Mouse (Mus musculus) cerebellum, postnatal 14 days (tissue): ENCODE measurements around the gene Frmd4a.
A peak's percentile ranks its signal among the peaks of the same experiment; 100 is the strongest.

Experiments used
- DNase-seq, 2 experiments: peaks; one replicate each; pipeline ENCODE4 v3.0.0; 2021; ENCODE audit warnings: mixed read lengths in 2 of 2

The Frmd4a gene

DNA sequence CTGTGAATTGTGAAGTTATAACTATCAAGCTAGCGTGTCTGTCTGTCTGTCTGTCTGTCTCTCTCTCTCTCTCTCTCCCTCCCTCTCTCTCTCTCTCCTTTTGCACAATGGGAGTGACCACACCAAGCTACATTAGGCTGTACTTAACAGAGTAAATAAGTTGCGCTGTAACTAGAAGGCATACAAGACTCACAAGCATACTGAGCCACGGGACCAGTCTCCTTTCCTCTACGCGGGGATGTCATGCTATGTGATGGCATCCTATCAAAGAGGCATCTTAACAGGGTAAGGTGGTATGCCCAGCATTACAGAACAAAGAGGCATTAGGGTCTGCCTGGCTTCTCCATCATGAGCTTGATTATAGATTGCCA lies 514.7 kb downstream of the Frmd4a start:
- DNase-seq, result no peak

- no peak for DNase-seq
Measured at GRCm38 (mm10) chr2:4532945-4533344, 515.4 kb downstream of the Frmd4a start.

DNA sequence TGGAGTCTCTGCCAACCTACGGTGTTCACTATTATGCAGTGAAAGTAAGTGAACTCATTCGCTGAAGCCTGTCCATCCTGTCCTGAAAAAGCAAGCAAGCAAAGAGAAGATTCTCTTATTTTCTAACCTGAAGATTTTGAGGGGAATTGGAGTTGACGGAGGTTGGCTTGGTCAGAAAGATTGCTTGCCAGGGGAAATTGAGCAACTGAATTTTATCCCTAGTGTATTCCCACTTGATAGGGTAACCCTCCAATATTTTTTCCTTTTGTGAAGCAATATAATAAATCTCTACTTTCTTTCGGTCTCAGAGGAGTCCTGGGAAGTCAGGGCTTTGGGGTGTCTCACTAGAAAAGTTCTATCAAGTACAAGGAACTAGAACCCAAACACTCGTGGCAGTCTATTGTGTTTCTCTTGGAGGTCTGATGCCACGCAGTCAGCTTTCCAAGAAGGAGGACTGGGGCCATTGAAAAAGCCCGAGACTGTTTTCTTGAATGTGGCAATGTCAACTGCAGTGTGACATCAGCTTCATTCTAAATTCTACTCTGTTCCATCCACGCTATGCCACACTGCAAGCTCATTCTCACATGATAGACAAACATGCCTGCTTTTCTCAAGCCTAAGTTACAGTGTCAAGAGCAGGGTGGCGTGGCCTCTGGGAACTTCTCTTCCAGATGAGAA lies 517.8 kb downstream of the Frmd4a start:
- no peak for DNase-seq

GRCm38 (mm10) chr2:4541330-4541729 lies 523.8 kb downstream of the Frmd4a start:
- DNase-seq, result no peak

DNA sequence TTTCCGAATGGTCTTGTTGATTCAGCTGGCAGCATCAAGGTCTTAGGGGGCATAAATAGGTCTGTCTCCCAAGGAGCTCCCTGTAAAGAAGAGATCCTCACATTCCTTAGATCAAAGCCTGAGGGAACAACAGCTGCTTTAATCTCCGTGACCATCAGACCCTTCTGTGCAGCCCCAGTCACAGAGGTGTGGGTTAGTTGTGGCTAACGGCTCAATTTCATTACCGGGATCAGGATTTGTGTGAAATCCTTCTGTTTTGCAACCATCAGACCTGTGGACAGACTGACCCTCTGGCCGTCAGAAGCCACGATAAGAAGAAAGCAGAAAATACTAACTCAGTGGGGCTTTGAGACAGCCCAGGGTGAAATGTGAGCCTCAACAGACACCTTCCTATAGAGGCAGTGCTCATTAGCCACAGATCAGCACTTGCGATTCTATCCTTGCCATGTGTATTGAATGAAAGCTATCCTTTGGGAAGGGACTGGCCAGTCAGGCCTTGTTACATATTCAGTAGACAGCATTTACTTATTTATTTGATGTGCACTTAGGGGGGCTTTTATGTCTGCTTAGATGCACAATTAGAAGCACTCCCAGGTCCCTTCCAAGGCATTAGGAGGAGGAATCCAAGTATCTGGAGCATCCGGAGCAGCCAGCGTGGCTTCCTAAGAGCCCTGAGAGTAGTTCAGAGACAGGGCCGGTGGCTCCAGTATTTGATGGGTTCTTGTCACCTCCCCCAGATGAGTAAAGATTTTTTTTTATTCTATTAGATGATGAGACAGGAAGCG lies 524.5 kb downstream of the Frmd4a start:
- DNase-seq, result no peak

DNA sequence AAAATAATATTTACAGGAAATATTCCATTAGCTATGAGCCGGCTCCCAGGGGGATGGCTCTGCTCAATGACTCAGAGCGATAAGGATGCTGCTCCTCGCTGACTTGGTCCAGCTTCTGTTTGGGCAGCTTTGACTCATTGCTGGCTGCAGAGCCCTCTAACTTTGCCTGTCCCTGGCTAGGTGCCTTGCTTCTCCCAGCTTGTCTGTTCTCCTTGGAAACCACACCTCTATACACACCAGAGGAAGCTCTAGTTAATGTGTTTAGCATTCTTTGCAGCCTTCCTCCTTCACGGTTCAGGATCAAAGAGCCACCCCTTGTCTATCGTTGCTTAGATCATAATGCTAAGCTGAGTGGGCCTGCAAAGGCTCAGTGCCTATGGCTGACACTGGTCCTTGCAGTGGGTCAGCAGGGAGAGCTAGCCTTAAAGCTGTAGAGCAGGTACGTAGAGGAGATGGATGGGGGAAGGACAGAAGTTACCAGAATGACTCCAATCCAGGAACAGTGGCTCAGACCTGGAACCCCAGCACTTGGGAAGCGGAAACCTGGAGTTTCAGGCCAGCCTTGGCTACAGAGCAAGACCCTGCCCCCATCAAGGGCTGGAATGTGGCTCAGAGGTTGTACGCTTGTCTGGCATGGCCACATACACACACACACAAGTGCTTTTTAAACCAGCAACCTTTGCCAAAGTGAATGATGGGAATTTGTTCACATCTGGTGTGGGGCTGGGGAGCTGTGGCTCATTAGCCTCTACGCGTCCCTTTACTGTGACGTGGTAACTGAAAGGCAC lies 525.3 kb downstream of the Frmd4a start:
- DNase-seq, result peak in 1 of 2 experiments; percentile 25

DNA sequence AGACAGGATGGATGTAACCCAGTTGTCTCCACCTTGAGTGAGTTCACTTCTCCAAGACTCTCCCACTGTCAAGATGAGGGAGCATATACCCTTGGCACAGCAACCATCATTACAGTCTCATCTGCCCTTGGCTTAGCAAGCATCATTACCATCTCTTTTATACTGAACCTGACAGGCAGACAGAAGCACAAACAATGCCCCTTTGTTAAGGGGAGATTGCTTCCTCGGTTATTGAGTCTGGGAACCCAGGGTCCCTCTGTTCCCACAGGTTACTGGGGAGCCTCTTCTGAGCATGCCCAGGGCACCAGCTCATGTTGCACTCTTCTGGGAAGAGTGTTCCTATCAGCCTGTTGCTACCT lies 525.9 kb downstream of the Frmd4a start:
- DNase-seq, result no peak

DNA sequence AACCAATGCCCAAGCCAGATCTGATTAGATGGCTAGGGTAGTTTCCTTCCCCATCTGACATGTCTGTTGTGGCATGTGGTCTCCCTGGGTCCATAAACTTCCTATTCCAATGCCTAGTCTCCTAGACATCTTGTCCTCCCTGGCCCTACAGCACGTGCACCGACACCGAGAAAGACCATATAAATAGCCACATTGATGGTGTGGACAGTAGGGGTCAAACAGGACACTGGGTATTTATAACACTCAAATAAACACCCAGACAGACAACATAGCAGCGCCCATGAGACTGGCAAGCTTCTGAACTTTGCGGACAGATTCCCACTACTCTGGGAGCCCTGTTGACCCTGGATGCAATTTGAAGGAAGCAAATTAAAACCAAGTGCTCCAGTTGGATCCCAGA lies 526.8 kb downstream of the Frmd4a start:
- no peak for DNase-seq

DNA sequence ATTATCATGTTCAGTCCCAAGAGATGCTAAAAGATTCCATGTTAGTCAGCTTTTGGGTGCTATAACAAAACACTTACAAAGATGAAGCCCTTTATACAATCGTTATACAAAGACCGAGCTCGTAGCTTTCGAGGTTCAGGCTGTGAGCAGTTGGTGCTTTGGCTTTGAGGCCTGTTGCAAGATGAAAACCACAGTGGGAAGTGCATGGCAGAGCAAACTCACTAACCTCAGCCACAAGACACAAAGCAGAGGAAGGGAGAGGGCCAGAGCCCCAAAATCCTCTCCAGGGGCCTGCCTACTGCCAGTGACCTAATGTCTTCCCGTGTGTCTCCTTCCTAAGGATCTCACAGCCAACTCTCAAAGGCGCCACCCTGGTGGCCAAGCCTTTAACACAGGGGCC lies 527.7 kb downstream of the Frmd4a start:
- DNase-seq, result no peak

DNA sequence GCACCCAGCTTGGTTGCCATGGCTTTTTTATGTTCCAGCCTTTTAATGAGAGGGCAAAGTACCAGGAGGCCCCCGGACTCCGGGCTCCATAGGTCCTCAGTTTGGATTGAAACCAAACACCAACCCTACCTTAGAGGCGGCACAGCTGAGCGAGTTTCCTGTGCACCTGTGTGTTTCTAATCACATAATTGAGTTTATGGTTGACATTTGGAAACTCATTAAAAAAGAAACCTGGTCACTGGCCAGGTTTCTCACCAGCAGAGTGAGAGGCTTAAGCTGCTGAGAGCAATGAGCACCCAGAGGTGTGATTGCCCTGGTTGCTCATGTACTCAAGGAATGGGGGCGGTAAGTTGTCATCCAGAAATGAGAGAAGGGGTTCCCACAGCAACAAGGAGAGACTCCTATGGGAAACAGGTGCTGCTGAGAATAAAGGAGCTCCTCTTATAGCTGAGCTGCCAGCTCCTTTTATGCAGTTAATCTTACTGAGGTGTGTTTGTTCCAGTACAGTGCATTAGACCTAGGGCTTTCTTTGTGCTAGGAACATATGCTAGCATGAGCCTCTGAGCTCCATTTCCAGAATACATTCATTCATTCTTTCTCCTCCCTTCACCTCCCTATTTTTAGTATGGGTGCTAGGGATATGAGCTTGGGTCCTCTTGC lies 529.6 kb downstream of the Frmd4a start:
- no peak for DNase-seq

DNA sequence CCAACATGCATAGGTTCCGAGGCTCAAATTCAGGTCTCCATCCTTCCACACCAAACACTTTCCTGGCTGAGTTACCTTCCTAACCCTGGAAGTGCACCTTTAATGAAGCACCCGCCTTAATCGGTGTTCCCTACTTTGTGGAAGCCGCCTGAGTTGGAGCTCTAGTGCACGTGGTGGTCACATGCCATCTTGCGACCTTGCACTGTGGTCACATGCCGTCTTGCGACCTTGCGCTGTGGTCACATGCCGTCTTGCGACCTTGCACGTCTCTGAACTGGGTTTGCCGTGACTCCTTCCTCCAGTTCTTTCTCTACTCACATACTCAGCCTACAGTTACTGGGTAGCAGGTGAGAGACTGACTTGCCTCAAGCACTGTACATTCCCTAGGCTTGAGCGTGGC lies 531.8 kb downstream of the Frmd4a start:
- no peak for DNase-seq

- no peak for DNase-seq
Measured at GRCm38 (mm10) chr2:4550017-4550763, 532.7 kb downstream of the Frmd4a start.

GRCm38 (mm10) chr2:4551438-4551837 lies 533.9 kb downstream of the Frmd4a start:
- DNase-seq, result no peak

- DNase-seq, result no peak
Measured at GRCm38 (mm10) chr2:4551866-4552265, 534.3 kb downstream of the Frmd4a start.

DNA sequence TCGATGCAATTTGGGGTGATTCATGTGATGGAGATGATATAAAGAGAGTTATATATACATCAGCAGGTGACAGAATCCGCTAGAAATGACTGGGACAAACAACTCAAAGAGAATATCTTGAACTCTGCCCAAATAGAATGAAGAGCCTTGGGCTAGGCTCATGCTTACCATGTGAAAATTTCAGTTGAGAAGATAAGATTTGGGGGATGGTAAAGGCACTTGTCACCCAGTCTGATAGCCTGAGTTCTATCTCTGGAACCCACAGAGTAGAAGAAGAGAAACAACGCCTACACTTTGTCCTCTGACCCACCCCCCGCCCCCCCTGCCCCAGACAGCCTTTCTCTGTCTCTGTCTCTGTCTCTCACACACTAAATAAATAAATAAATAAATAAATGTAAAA lies 535.0 kb downstream of the Frmd4a start:
- no peak for DNase-seq

DNA sequence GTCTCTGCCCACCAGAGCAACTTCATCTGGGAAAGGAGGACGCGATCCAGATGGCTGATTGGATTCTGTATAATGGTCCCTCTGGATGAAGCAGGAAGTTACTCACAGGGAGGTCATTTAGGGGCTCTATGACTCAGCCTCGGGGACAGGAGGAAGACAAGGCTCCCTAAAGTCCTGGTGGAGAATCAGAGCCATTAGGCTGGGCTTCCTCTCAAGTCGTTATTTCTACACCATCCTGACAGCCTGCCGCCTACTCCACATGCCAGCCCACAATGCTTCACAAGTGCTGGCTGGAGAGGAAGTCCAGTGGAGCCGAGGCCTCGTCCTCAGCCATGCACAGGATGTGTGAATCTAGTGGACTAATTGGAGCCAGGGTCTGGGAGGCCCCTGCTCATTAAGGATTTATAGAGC lies 537.7 kb downstream of the Frmd4a start:
- DNase-seq, result no peak

DNA sequence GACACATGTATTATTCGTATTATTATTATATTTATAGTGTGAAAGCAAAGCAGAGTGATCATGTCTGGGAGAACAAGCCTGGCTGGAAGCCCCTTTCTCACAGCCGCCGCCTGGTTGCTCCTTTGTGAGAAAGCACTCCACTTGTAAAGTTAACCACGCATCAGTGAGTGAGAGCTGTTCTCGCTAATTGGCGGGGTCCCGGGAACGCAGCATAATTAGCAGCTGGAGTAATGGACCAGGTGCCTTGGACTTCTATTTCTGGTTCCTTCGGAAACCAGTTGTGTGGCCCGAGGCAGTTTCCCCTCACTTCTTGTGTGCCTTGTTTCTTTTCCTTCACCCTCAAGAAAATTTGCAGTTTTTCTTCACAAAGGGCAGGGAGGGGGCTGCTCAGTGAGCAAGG lies 538.7 kb downstream of the Frmd4a start:
- DNase-seq, result no peak

DNA sequence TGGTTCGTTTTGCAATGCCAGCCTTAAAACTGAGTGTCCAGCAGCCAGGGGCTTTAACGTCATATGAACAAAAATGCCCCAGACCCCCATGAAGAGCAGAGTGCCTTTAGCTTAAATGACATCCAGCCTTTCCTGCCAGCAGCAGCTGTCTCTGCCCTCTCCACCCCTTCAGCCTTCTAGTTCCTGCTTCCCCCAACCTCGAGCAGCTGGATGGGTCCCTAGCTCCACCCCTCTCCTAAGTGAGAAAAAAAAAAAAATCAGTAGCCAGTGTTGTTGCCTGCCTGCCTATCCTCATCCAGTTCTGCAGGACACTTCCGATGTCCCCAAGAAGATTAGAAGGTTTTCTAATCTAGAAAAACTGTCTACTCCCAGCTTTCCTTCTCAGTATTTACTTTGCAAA lies 539.5 kb downstream of the Frmd4a start:
- no peak for DNase-seq

GRCm38 (mm10) chr2:4557466-4557865 lies 539.9 kb downstream of the Frmd4a start:
- DNase-seq, result peak; percentile 28 to 30

- peak in 1 of 2 experiments; percentile 23 for DNase-seq
Measured at GRCm38 (mm10) chr2:4558651-4559203, 541.2 kb downstream of the Frmd4a start.

DNA sequence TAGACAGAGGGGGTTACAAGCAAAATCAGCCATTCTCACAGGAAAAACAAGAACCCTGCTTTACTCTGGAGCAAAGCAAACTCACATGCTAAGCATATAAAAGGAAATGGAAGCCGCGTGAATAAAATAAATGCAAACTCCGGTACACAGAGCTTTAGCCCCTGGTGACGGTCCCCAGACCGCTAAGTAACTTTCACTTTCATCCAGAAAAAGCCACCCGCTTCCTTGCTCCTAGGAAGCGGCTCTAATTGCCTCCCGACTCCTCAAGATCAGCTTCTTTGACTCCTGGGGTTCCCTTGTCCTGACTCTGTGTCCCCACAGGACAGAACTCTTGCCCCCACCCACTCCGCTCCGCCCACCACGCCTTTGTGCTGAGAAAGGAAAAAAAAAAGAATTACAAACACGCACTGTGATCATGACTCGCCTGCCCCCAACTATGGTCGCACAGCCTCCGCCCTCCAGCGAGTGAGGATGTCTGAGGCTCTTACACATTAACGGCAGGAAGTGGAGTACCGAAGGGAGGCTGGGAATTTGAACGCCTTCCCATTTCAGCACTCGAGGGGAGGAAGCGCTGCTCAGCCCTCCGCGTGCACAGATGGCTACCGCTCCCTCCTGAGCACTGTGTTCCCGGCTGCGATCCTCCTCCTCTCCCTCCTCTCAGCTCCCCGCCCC lies 541.8 kb downstream of the Frmd4a start:
- DNase-seq, result peak; percentile 74 to 82

DNA sequence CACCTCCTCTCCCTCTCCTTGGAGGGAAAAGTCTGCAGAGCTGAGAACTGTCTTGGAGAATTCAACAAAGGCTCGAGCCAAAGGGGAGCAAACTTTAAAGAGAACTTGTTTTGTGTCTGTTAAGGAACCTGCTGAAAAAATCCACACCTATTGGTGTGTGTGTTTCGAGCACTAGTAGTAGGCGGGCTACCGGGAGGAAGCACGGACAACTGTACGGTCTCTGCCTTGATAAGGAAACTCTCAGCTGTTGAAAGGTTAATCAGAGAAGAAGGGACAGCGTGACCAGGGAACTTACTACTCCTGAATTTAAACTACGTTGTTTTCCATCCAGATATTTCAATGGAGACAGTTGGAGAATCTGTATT lies 542.3 kb downstream of the Frmd4a start:
- no peak for DNase-seq
